Mouse (Mus musculus): ENCODE measurements at regions not wholly inside any gene's neighbourhood (a gene's known extent, or its start where the extent isn't known, plus 50 kb on each side); places are given as distances from the start of the nearest gene placed in this dataset.

DNA sequence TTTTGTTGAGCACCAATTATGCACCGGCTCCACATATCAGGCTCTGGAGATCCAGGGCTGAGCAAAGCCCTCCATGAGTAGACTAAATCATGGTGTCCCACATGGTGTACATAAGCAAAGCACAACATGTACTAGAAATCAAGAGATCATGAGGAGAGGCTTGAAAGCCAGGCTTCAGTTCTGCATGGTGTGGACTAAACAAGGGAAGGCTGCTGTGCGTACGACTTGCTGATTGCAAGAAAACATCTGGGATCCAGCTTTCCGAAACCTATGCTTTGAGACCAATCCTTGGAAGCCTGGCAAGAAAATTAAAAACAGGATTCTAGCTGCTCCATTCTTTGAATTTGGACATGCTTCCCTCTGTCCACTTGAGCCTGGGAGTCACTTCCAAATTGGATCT, 249.1 kb upstream of the Sp8 start:
- Histone ChIP-seq H3K4me3 (ENCODE audit: insufficient read depth, low read depth, low read length) (no peak overlapping the region), H3K9ac (ENCODE audit: low read depth, low read length) (no peak overlapping the region), H3K27ac (replicated peaks; ENCODE audit: insufficient read depth, low read depth, low read length) (no peak overlapping the region), H3K79me2 (ENCODE audit: control insufficient read depth, insufficient read depth, low read length) (no peaks in the 10 kb centered on the region), H3K4me1 (ENCODE audit: control insufficient read depth, insufficient read depth, low read length) (no peaks in the 10 kb centered on the region), H3K27me3 (ENCODE audit: control insufficient read depth, insufficient read depth, low read length) (no peaks in the 10 kb centered on the region), H3K36me3 (ENCODE audit: control insufficient read depth, insufficient read depth, low read length) (no peaks in the 10 kb centered on the region)
- no peak for DNase-seq (ENCODE audit: extremely low read depth, low read depth, low spot score)
- TF ChIP-seq CTCF (IDR thresholded peaks at IDR 0.05; ENCODE audit: low read depth, low read length), result no peak
- no peak for TF ChIP-seq POLR2A (IDR thresholded peaks at IDR 0.05; ENCODE audit: extremely low read depth, insufficient read depth, low read length)
- WGBS, result 89% methylated on average over 4 of the region's 4 CpGs

DNA sequence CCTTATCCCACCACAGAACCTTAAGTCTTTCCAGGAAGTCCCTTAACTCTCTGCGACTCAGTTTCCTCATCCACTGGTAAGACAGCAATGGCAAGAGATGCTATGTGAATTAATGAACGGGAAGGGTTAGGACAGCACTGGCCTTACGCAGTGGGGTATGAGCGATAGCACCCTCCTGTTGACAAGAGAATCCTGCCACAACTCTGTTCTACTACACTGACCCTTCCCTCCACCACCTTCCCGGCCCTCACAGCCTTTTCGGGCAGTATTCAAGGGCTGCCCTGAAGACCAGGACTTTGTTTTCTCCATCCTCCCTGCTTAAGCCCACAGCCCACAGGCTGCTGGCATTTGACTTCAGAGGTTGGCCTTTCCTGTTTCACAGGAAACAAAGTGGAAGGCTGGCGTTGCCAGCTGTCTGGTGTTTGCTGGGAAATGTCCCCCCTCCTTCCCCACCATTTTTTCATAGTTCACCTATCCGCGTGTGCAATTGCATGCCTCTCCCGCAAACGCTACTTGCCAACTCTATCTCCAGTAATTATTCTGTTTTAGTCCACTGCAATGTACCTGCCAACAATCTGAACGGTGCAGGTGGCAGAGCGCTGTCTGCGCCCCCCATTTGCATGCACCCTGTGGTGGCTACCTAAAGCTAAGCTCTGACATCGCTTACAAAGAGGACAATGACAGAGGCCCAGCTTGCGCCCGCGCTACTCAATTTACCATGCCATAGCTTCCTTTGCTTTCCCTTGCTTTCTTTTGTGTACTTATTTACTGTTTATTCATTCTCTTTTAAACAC, 251.2 kb upstream of the Sp8 start:
- TF ChIP-seq CTCF (IDR thresholded peaks at IDR 0.05; ENCODE audit: low read depth, low read length), result no peak
- TF ChIP-seq POLR2A (IDR thresholded peaks at IDR 0.05; ENCODE audit: extremely low read depth, insufficient read depth, low read length), result no peak
- no peak overlapping the region for H3K9ac ChIP-seq (ENCODE audit: low read depth, low read length)
- no peaks in the 10 kb centered on the region for H3K27me3 ChIP-seq (ENCODE audit: control insufficient read depth, insufficient read depth, low read length)
- no peaks in the 10 kb centered on the region for H3K79me2 ChIP-seq (ENCODE audit: control insufficient read depth, insufficient read depth, low read length)
- H3K4me3 ChIP-seq (ENCODE audit: insufficient read depth, low read depth, low read length), result no peak overlapping the region
- H3K4me1 ChIP-seq (ENCODE audit: control insufficient read depth, insufficient read depth, low read length), result no peaks in the 10 kb centered on the region
- DNase-seq (ENCODE audit: extremely low read depth, low read depth, low spot score), result no peak
- 64% methylated on average over 18 of the region's 18 CpGs for WGBS
- no peak overlapping the region for H3K27ac ChIP-seq (replicated peaks; ENCODE audit: insufficient read depth, low read depth, low read length)
- H3K36me3 ChIP-seq (ENCODE audit: control insufficient read depth, insufficient read depth, low read length), result no peaks in the 10 kb centered on the region

DNA sequence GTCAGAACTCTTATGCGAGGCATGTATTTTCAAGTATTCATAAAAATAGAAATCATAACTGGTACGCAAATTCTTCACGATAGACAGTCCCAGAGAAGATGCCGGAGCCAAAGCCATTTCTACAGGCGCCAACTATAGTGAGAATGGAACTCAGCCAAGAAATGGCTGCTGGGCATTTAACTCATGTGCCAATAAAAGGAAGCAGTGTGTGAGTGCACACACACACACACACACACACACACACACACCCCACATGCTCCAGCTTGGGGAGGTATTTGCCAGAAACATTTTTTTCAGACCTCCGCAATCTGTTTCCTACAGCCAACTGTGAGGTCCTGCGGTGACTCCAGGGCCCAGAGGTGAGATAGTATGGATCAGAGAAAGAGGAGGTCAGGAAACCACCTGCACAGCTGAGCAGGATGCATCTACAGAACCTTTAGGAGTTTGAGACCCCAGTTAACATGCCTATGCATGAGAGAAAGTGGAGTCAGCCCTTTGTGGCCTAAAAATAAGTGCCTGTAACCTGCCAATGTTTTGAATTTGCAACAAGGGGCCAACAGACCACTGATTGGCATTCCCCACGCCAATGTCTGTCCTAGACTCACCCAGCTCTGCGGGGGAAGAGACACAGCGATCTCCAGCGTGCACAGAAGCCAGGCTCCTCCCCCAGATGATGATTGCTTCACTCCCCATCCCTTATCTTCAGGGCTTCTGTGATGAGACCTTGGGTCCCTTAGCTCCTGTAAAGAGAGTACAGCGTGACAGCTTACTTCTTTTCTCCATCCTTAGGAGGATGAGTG, 262.1 kb upstream of the Sp8 start:
- Histone ChIP-seq H3K27ac (replicated peaks; ENCODE audit: insufficient read depth, low read depth, low read length) (no peak overlapping the region), H3K4me1 (ENCODE audit: control insufficient read depth, insufficient read depth, low read length) (no peaks in the 10 kb centered on the region), H3K27me3 (ENCODE audit: control insufficient read depth, insufficient read depth, low read length) (no peaks in the 10 kb centered on the region), H3K4me3 (ENCODE audit: insufficient read depth, low read depth, low read length) (no peak overlapping the region), H3K36me3 (ENCODE audit: control insufficient read depth, insufficient read depth, low read length) (no peaks in the 10 kb centered on the region), H3K79me2 (ENCODE audit: control insufficient read depth, insufficient read depth, low read length) (no peaks in the 10 kb centered on the region), H3K9ac (ENCODE audit: low read depth, low read length) (no peak overlapping the region)
- no peak for TF ChIP-seq CTCF (IDR thresholded peaks at IDR 0.05; ENCODE audit: low read depth, low read length)
- no peak for TF ChIP-seq POLR2A (IDR thresholded peaks at IDR 0.05; ENCODE audit: extremely low read depth, insufficient read depth, low read length)
- no peak for DNase-seq (ENCODE audit: extremely low read depth, low read depth, low spot score)
- 75% methylated on average over 12 of the region's 12 CpGs for WGBS

DNA sequence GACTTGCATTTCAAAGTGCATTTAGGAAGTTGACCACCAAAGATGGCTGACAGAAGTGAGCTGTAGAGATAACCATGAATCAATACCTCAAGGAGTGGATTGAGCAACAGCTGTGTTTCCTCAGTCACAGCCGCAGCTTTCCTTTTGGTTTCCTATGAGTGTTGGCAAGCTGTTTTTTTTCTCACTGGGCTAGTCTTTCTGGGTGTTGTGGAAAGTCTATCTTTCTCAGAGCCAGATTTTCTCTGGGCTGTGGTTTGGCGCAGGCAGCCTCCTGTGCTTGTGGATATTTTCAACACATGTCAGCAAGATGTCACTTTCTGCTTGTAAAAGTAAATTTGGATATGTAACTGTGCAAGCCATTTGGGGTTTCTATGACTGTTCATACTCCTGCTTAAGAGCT, 268.6 kb upstream of the Sp4 start:
- Histone ChIP-seq H3K27ac (replicated peaks; ENCODE audit: insufficient read depth, low read depth, low read length) (no peak overlapping the region), H3K79me2 (ENCODE audit: control insufficient read depth, insufficient read depth, low read length) (no peaks in the 10 kb centered on the region), H3K9ac (ENCODE audit: low read depth, low read length) (no peak overlapping the region), H3K36me3 (ENCODE audit: control insufficient read depth, insufficient read depth, low read length) (no peaks in the 10 kb centered on the region), H3K4me1 (ENCODE audit: control insufficient read depth, insufficient read depth, low read length) (no peaks in the 10 kb centered on the region), H3K4me3 (ENCODE audit: insufficient read depth, low read depth, low read length) (no peak overlapping the region), H3K27me3 (ENCODE audit: control insufficient read depth, insufficient read depth, low read length) (no peaks in the 10 kb centered on the region)
- peak; percentile 12 for DNase-seq (ENCODE audit: extremely low read depth, low read depth, low spot score)
- TF ChIP-seq POLR2A (IDR thresholded peaks at IDR 0.05; ENCODE audit: extremely low read depth, insufficient read depth, low read length) (no peak), CTCF (IDR thresholded peaks at IDR 0.05; ENCODE audit: low read depth, low read length) (no peak)
- 45% methylated on average over 2 of the region's 2 CpGs for WGBS

DNA sequence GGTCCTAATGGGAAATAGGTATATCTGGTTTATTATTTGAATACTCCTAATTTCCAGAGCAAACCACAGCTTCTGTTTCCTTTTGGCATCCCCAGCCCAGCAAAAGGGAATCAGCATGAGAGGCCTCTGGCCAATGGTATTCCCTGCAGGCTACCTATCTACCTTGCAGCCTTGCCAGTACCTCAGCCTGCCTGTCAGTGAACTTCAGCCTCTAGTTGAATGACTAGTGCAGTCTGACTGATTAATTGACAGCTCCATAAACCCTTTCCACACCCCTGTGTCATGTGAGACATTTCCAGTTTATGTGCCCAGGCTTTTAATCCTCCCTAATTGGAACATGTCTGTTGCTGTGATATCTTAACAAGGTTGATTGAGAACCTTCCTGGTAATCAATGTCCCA, 265.4 kb upstream of the Sp4 start:
- no peak for TF ChIP-seq CTCF (IDR thresholded peaks at IDR 0.05; ENCODE audit: low read depth, low read length)
- TF ChIP-seq POLR2A (IDR thresholded peaks at IDR 0.05; ENCODE audit: extremely low read depth, insufficient read depth, low read length), result no peak
- Histone ChIP-seq H3K27me3 (ENCODE audit: control insufficient read depth, insufficient read depth, low read length) (no peaks in the 10 kb centered on the region), H3K9ac (ENCODE audit: low read depth, low read length) (no peak overlapping the region), H3K27ac (replicated peaks; ENCODE audit: insufficient read depth, low read depth, low read length) (no peak overlapping the region), H3K4me3 (ENCODE audit: insufficient read depth, low read depth, low read length) (no peak overlapping the region), H3K79me2 (ENCODE audit: control insufficient read depth, insufficient read depth, low read length) (no peaks in the 10 kb centered on the region), H3K4me1 (ENCODE audit: control insufficient read depth, insufficient read depth, low read length) (no peaks in the 10 kb centered on the region), H3K36me3 (ENCODE audit: control insufficient read depth, insufficient read depth, low read length) (no peaks in the 10 kb centered on the region)
- no peak for DNase-seq (ENCODE audit: extremely low read depth, low read depth, low spot score)

Data from liver, adult 2 months (tissue).